Mouse (Mus musculus): ENCODE measurements around the gene Rnase9.

- no peak for TF ChIP-seq POLR2A (IDR thresholded peaks at IDR 0.05; ENCODE audit: borderline replicate concordance, control insufficient read depth, low read depth, low read length)
- TF ChIP-seq CTCF (IDR thresholded peaks at IDR 0.05; ENCODE audit: control insufficient read depth, insufficient read depth, low read length), result no peak
Measured at GRCm38 (mm10) chr14:51036214-51036613, 5.5 kb downstream of the Rnase9 start.

All from bone marrow, adult 2 months (tissue).